Mouse (Mus musculus) bone marrow, adult 2 months (tissue): Measurements from ENCODE around the gene Myoc. TPM values are rescaled to one million over a fixed set of nuclear protein-coding genes. Genes with fewer than 3 reads are reported as not detected.
A peak's percentile ranks its signal among the peaks of the same experiment; 100 is the strongest.

ENCODE experiments used
- H3K27ac ChIP-seq: fragments of 200-500 bp; 2 replicates; pipeline ENCODE4 v1.5.1; 2012; ENCODE audit warnings: low read depth, mild to moderate bottlenecking, control low read depth, inconsistent platforms, low read length; ENCODE audit not compliant: control insufficient read depth, poor library complexity, insufficient read depth
- H3K4me1 ChIP-seq: fragments of 200-500 bp; 2 replicates; pipeline ENCODE4 v1.6.1; 2011; ENCODE audit warnings: low read length; ENCODE audit not compliant: control insufficient read depth, insufficient read depth
- H3K4me3 ChIP-seq: fragments of 200-500 bp; replicated peaks from 2 replicates; pipeline ENCODE3; 2011; ENCODE audit warnings: mild to moderate bottlenecking, low read depth, low read length, control low read depth; ENCODE audit not compliant: control insufficient read depth
- CTCF ChIP-seq: fragments of 200-500 bp; IDR thresholded peaks from 2 replicates; pipeline ENCODE4 v1.5.1; 2011; ENCODE audit warnings: low read length, control low read depth; ENCODE audit not compliant: control insufficient read depth, insufficient read depth
- POLR2A ChIP-seq: fragments of 200-500 bp; IDR thresholded peaks from 2 replicates; pipeline ENCODE4 v1.6.1; 2011; ENCODE audit warnings: low read depth, mild to moderate bottlenecking, control low read depth, low read length, borderline replicate concordance; ENCODE audit not compliant: control insufficient read depth
- WGBS: fragments of 180-500 bp; shearing (Covaris S2); methylation state at CpG from one replicate; pipeline ENCODE4 v1.1.7; 2018; 5-methylcytosine and 5-hydroxymethylcytosine counted together
- polyA plus RNA-seq: library from polyadenylated mRNA; stranded (reverse); fragments of >200 nt; gene quantifications from 2 replicates; pipeline ENCODE4 v1.2.4, GENCODE M21; 2011; ENCODE audit warnings: low replicate concordance; ENCODE audit not compliant: missing spikeins, insufficient read depth, insufficient read length

Myoc gene
- polyA plus RNA-seq, 1 experiment, result 0.72 TPM

DNA sequence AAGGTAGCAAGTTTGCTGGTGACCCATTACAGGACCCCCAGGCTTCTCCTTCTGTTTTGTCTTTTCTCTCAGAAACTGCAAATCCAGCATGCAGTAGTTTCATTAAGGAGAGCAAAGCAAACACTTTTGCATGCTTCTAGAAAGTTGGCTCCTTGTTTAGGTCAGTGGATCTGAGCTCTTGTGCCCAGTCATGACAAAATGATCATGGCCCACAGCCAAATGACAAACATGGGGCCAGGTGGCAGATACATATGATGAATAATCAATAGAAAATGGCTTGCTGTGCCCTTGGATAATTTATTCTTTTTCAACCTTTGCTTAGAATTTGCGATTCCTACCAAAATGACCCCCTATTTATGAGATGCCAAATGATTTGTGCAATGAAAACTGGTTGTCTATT, 906 bp downstream of the Myoc start:
- no peak overlapping the region for H3K27ac ChIP-seq
- no peaks in the 10 kb centered on the region for H3K4me1 ChIP-seq
- 95% methylated on average over 1 of the region's 1 CpGs for WGBS
- TF ChIP-seq CTCF (no peak), POLR2A (no peak)
- H3K4me3 ChIP-seq, result no peak overlapping the region

DNA sequence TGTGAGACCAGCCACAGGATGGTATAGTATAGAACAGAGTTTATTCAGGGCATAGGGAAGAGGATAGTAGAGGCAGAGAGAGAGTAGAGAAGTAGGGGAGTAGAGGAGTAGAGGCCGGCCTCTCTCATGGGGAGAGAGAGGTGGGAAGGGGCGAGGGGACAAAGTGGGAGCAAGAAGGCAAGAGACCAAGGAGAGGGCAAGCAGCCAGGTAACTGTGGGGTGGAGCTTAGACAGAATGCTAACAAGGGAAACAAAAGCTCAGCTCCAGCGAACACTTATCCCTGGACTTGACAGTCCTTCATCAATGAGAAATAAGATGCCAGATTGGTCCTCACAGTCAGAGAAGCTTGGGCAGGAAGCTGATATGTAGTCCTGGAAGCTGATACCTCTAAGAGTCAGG, 3.6 kb downstream of the Myoc start:
- Histone ChIP-seq H3K4me1 (no peaks in the 10 kb centered on the region), H3K27ac (no peak overlapping the region), H3K4me3 (no peak overlapping the region)
- TF ChIP-seq CTCF (no peak), POLR2A (no peak)
- 85% methylated on average over 3 of the region's 3 CpGs for WGBS

GRCm38 (mm10) chr1:162643752-162644151, 4.8 kb downstream of the Myoc start:
- H3K4me1 ChIP-seq, result no peaks in the 10 kb centered on the region
- WGBS, result 58% methylated on average over 4 of the region's 4 CpGs
- H3K27ac ChIP-seq, result no peak overlapping the region
- no peak overlapping the region for H3K4me3 ChIP-seq
- TF ChIP-seq CTCF (no peak), POLR2A (no peak)

DNA sequence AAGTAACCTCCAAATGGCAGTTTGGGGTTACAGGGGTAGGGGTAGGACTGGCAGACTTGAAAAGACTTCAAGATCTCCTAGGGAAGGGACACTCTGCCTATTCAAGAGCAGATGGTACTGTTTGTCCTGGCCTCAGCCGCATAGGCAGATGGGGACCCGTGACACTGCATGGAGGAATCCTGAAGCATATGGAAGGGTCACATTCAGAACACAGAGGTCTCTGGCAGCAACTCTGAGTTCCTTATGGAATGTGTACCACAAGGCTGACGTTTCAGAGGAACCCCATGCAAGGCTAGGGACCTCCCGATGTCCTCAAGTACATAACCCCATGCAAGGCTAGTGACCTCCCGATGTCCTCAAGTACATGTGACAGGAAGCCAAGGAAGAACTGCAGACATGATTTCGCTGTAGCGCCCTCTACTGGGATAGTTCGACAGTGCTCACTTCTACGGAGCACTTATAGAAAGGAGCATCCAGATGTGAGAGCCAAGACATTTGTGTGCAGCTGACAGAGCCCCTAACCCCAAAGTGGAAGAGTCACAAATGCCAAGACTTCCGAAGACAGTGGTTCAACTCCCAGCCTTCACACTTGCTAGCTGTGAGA, 7.2 kb downstream of the Myoc start:
- Histone ChIP-seq H3K27ac (no peak overlapping the region), H3K4me3 (no peak overlapping the region), H3K4me1 (no peaks in the 10 kb centered on the region)
- TF ChIP-seq POLR2A (no peak), CTCF (peak; percentile 36; the same call in 1 of the 2 replicates)
- WGBS, result 62% methylated on average over 10 of the region's 10 CpGs

GRCm38 (mm10) chr1:162648416-162648815, 9.5 kb downstream of the Myoc start:
- H3K4me1 ChIP-seq, result no peaks in the 10 kb centered on the region
- TF ChIP-seq POLR2A, result no peak
- no peak for TF ChIP-seq CTCF
- H3K4me3 ChIP-seq, result no peak overlapping the region
- no peak overlapping the region for H3K27ac ChIP-seq
- WGBS, result 87% methylated on average over 14 of the region's 14 CpGs

DNA sequence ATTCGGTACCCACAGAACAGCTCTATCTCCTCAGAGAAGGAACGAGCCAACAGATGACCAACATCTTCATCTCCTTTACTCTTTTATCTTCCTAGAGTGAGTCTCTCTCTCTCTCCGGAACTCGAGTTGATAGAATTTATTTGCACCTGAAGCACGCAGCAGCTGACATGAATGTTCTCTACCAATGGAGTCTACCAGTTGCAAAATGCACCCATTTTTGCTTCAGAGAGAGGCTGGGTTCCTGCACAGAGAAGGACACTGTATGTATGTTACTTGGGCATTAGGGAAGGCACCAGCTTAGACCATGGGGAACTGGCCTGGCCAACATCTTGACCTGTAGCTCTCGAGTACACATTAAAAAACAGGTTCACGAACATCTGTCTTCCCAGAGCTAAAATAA, 19.2 kb downstream of the Myoc start, which contains the start of gene Myocos:
Gene Myocos (minus strand): TSS at position 101 of the 400 bp plus-strand sequence.
- no peak within 1 kb of the TSS for H3K4me3 ChIP-seq
- no peaks in the 10 kb centered on the region for H3K4me1 ChIP-seq
- no peak within 1 kb of the TSS for H3K27ac ChIP-seq
- no peak for TF ChIP-seq CTCF
- no peak for TF ChIP-seq POLR2A
- 82% methylated on average over 7 of the region's 7 CpGs for WGBS

- H3K4me3 ChIP-seq, result no peak overlapping the region
- no peak overlapping the region for H3K27ac ChIP-seq
- WGBS, result 68% methylated on average over 11 of the region's 11 CpGs
- no peaks in the 10 kb centered on the region for H3K4me1 ChIP-seq
- no peak for TF ChIP-seq CTCF
Measured at GRCm38 (mm10) chr1:162660276-162660860, 21.4 kb downstream of the Myoc start.

GRCm38 (mm10) chr1:162664826-162665475, 26.0 kb downstream of the Myoc start:
- 18% methylated on average over 10 of the region's 10 CpGs for WGBS
- H3K4me1 ChIP-seq, result no peaks in the 10 kb centered on the region; the same call in 1 of the 2 replicates
- no peak for TF ChIP-seq POLR2A
- TF ChIP-seq CTCF, result peak; percentile 76
- H3K4me3 ChIP-seq, result no peak overlapping the region
- no peak overlapping the region for H3K27ac ChIP-seq
